Mouse (Mus musculus) midbrain, postnatal 0 days (tissue): ENCODE results near the gene Myoz2. TPM values are rescaled to one million over a fixed set of nuclear protein-coding genes. Genes with fewer than 3 reads are reported as not detected.

Experiments used
- ATAC-seq: fragments of 200-750 bp; cut with Nextera tagmentation; 2 replicates; pipeline ENCODE4 v1.8.0; 2017; ENCODE audit warnings: moderate number of reproducible peaks, mild to moderate bottlenecking, moderate TSS enrichment, moderate library complexity; ENCODE audit not compliant: low FRiP score
- DNase-seq: peaks from one replicate; pipeline ENCODE4 v3.0.0-alpha.2; 2015; ENCODE audit warnings: low spot score
- H3K27ac ChIP-seq: fragments of 300-500 bp; sonication (generic); 2 replicates; pipeline ENCODE4 v1.5.1; 2014; ENCODE audit warnings: low read depth, mild to moderate bottlenecking, low read length, mixed read lengths
- H3K27me3 ChIP-seq: fragments of 300-500 bp; sonication (generic); 2 replicates; pipeline ENCODE4 v1.6.1; 2014; ENCODE audit warnings: low read length, control low read depth, mixed read lengths; ENCODE audit not compliant: insufficient read depth
- H3K36me3 ChIP-seq: fragments of 300-500 bp; sonication (generic); 2 replicates; pipeline ENCODE4 v1.6.1; 2014; ENCODE audit warnings: low read length, control low read depth, mixed read lengths; ENCODE audit not compliant: insufficient read depth
- H3K4me1 ChIP-seq: fragments of 300-500 bp; sonication (generic); 2 replicates; pipeline ENCODE4 v1.6.1; 2014; ENCODE audit warnings: mild to moderate bottlenecking, control low read depth, antibody characterized with exemption, low read length, mixed read lengths; ENCODE audit not compliant: insufficient read depth
- H3K4me2 ChIP-seq: fragments of 300-500 bp; sonication (generic); 2 replicates; pipeline ENCODE4 v1.6.1; 2014; ENCODE audit warnings: low read depth, mild to moderate bottlenecking, low read length, mixed read lengths; ENCODE audit not compliant: poor library complexity, severe bottlenecking
- H3K4me3 ChIP-seq: fragments of 300-500 bp; sonication (generic); 2 replicates; pipeline ENCODE4 v1.5.1; 2014; ENCODE audit warnings: low read depth, mild to moderate bottlenecking, low read length, moderate library complexity
- H3K9ac ChIP-seq: fragments of 300-500 bp; sonication (generic); replicated peaks from 2 replicates; pipeline ENCODE4 v1.6.1; 2014; ENCODE audit warnings: mild to moderate bottlenecking, low read length, moderate library complexity, mixed read lengths; ENCODE audit not compliant: poor library complexity, severe bottlenecking
- H3K9me3 ChIP-seq: fragments of 300-500 bp; sonication (generic); 2 replicates; pipeline ENCODE4 v1.6.1; 2016; ENCODE audit warnings: low read length, control low read depth
- CTCF ChIP-seq: IDR thresholded peaks from 2 replicates; pipeline ENCODE4 v1.5.1; 2016; ENCODE audit warnings: antibody characterized with exemption, mild to moderate bottlenecking
- WGBS: fragments of 180-500 bp; shearing (Covaris S2); extraction: QIAGEN DNeasy Blood & Tissue Kit; methylation state at CpG from one replicate; pipeline ENCODE4 v1.1.7; 2014; 5-methylcytosine and 5-hydroxymethylcytosine counted together
- polyA plus RNA-seq: library from polyadenylated mRNA; unstranded; fragments of >200 nt; fragmentation: Nextera tagmentation; extraction: Ambion mirVana; gene quantifications from 2 replicates; pipeline ENCODE4 v1.2.1, GENCODE M21; 2015
- total RNA-seq: library from RNA; depleted of rRNA; stranded (reverse); fragments of >200 nt; gene quantifications from 2 replicates; pipeline ENCODE4 v1.2.3, GENCODE M21; 2014

Myoz2 gene
- total and polyA plus RNA-seq, 2 experiments from 2014 or later, result 0.27 TPM; not detected in 1

- no peak for TF ChIP-seq CTCF
- no peaks in the 10 kb centered on the region for H3K9me3 ChIP-seq
- no peaks in the 10 kb centered on the region for H3K27me3 ChIP-seq
- H3K4me1 ChIP-seq, result no peaks in the 10 kb centered on the region
- H3K27ac ChIP-seq, result no peak overlapping the region
- no peak overlapping the region for H3K9ac ChIP-seq
- DNase-seq (no peak), ATAC-seq (no peak)
- no peak overlapping the region for H3K4me2 ChIP-seq
- 73% methylated on average over 2 of the region's 2 CpGs for WGBS
- no peaks in the 10 kb centered on the region for H3K36me3 ChIP-seq
- H3K4me3 ChIP-seq, result no peak overlapping the region
These were observed 27.1 kb upstream of the Myoz2 start for GRCm38 (mm10) chr3:123061931-123062330.

GRCm38 (mm10) chr3:123058832-123059231, 24.0 kb upstream of the Myoz2 start:
- no peaks in the 10 kb centered on the region for H3K27me3 ChIP-seq
- H3K4me2 ChIP-seq, result no peak overlapping the region
- H3K27ac ChIP-seq, result no peak overlapping the region
- ATAC-seq (no peak), DNase-seq (no peak)
- TF ChIP-seq CTCF, result no peak
- no peaks in the 10 kb centered on the region for H3K9me3 ChIP-seq
- WGBS, result 95% methylated on average over 1 of the region's 1 CpGs
- no peaks in the 10 kb centered on the region for H3K4me1 ChIP-seq
- no peaks in the 10 kb centered on the region for H3K36me3 ChIP-seq
- H3K9ac ChIP-seq, result no peak overlapping the region
- no peak overlapping the region for H3K4me3 ChIP-seq

- no peak for TF ChIP-seq CTCF
- H3K4me1 ChIP-seq, result no peaks in the 10 kb centered on the region
- ATAC-seq (no peak), DNase-seq (no peak)
- 57% methylated on average over 5 of the region's 5 CpGs for WGBS
- no peak overlapping the region for H3K4me2 ChIP-seq
- H3K4me3 ChIP-seq, result no peak overlapping the region
- no peaks in the 10 kb centered on the region for H3K9me3 ChIP-seq
- H3K27ac ChIP-seq, result no peak overlapping the region
- H3K9ac ChIP-seq, result no peak overlapping the region
- no peaks in the 10 kb centered on the region for H3K27me3 ChIP-seq
- H3K36me3 ChIP-seq, result no peaks in the 10 kb centered on the region
These were observed 19.4 kb upstream of the Myoz2 start for GRCm38 (mm10) chr3:123054178-123054577.

GRCm38 (mm10) chr3:123053192-123053938, 18.6 kb upstream of the Myoz2 start:
- no peaks in the 10 kb centered on the region for H3K36me3 ChIP-seq
- 71% methylated on average over 8 of the region's 8 CpGs for WGBS
- H3K4me1 ChIP-seq, result no peaks in the 10 kb centered on the region
- TF ChIP-seq CTCF, result no peak
- ATAC-seq (no peak), DNase-seq (no peak)
- no peak overlapping the region for H3K4me3 ChIP-seq
- no peak overlapping the region for H3K9ac ChIP-seq
- no peak overlapping the region for H3K27ac ChIP-seq
- H3K27me3 ChIP-seq, result no peaks in the 10 kb centered on the region
- H3K4me2 ChIP-seq, result no peak overlapping the region
- no peaks in the 10 kb centered on the region for H3K9me3 ChIP-seq

GRCm38 (mm10) chr3:123042308-123042707, 7.5 kb upstream of the Myoz2 start:
- WGBS, result 100% methylated on average over 1 of the region's 1 CpGs
- H3K4me2 ChIP-seq, result no peak overlapping the region
- H3K27me3 ChIP-seq, result no peaks in the 10 kb centered on the region
- no peak for TF ChIP-seq CTCF
- H3K4me1 ChIP-seq, result no peaks in the 10 kb centered on the region
- ATAC-seq (no peak), DNase-seq (no peak)
- H3K9ac ChIP-seq, result no peak overlapping the region
- H3K9me3 ChIP-seq, result no peaks in the 10 kb centered on the region
- no peak overlapping the region for H3K27ac ChIP-seq
- H3K36me3 ChIP-seq, result no peaks in the 10 kb centered on the region
- no peak overlapping the region for H3K4me3 ChIP-seq

GRCm38 (mm10) chr3:123033804-123034203, 1.0 kb downstream of the Myoz2 start:
- no peaks in the 10 kb centered on the region for H3K9me3 ChIP-seq
- no peak for TF ChIP-seq CTCF
- no peak overlapping the region for H3K4me2 ChIP-seq
- H3K36me3 ChIP-seq, result no peaks in the 10 kb centered on the region
- 66% methylated on average over 8 of the region's 8 CpGs for WGBS
- no peak overlapping the region for H3K4me3 ChIP-seq
- no peaks in the 10 kb centered on the region for H3K27me3 ChIP-seq
- DNase-seq, result no peak
- H3K9ac ChIP-seq, result no peak overlapping the region
- ATAC-seq, result no peak
- no peaks in the 10 kb centered on the region for H3K4me1 ChIP-seq
- no peak overlapping the region for H3K27ac ChIP-seq
